Mouse (Mus musculus) heart, embryonic 11.5 days (tissue): ENCODE results near the gene Krtap1-5. TPM values are rescaled to one million over a fixed set of nuclear protein-coding genes. Genes with fewer than 3 reads are reported as not detected.
"Not testable (repeated sequence)": the region's sequence is repeated elsewhere in the genome, so short reads cannot be mapped to it uniquely, and the experiment has no call there.

Experiments used
- ATAC-seq: fragments of 200-750 bp; cut with Nextera tagmentation; replicated peaks from 2 replicates; pipeline ENCODE4 v1.8.0; 2017; ENCODE audit warnings: moderate library complexity; ENCODE audit not compliant: insufficient number of reproducible peaks, low FRiP score, low TSS enrichment
- H3K27ac ChIP-seq: fragments of 300-500 bp; sonication (generic); 2 replicates; pipeline ENCODE4 v1.5.1; 2014; ENCODE audit warnings: mild to moderate bottlenecking, low read depth, low read length
- H3K27me3 ChIP-seq: fragments of 300-500 bp; sonication (generic); 2 replicates; pipeline ENCODE4 v1.6.1; 2014; ENCODE audit warnings: mild to moderate bottlenecking, low read length, mixed read lengths; ENCODE audit not compliant: control insufficient read depth, insufficient read depth
- H3K36me3 ChIP-seq: fragments of 300-500 bp; sonication (generic); 2 replicates; pipeline ENCODE4 v1.6.1; 2014; ENCODE audit warnings: mild to moderate bottlenecking, low read length, moderate library complexity, mixed read lengths; ENCODE audit not compliant: control insufficient read depth, insufficient read depth
- H3K4me1 ChIP-seq: fragments of 300-500 bp; sonication (generic); 2 replicates; pipeline ENCODE4 v1.6.1; 2014; ENCODE audit warnings: low read length; ENCODE audit not compliant: control insufficient read depth, insufficient read depth
- H3K4me2 ChIP-seq: fragments of 300-500 bp; sonication (generic); 2 replicates; pipeline ENCODE4 v1.6.1; 2014; ENCODE audit warnings: mild to moderate bottlenecking, moderate library complexity
- H3K4me3 ChIP-seq: fragments of 300-500 bp; sonication (generic); 2 replicates; pipeline ENCODE4 v1.5.1; 2014; ENCODE audit warnings: low read depth, low read length
- H3K9ac ChIP-seq: fragments of 300-500 bp; sonication (generic); 2 replicates; pipeline ENCODE4 v1.6.1; 2014; ENCODE audit warnings: mild to moderate bottlenecking, low read depth, low read length, moderate library complexity
- H3K9me3 ChIP-seq: fragments of 300-500 bp; sonication (generic); replicated peaks from 2 replicates; pipeline ENCODE4 v1.6.1; 2016; ENCODE audit warnings: low read length; ENCODE audit not compliant: control insufficient read depth
- WGBS: fragments of 180-500 bp; shearing (Covaris S2); extraction: QIAGEN DNeasy Blood & Tissue Kit; methylation state at CpG from one replicate; pipeline ENCODE4 v1.1.7; 2014; ENCODE audit not compliant: insufficient replicate concordance; 5-methylcytosine and 5-hydroxymethylcytosine counted together
- polyA plus RNA-seq: library from polyadenylated mRNA; unstranded; fragments of >200 nt; fragmentation: Nextera tagmentation; extraction: Ambion mirVana; gene quantifications from 2 replicates; pipeline ENCODE4 v1.2.1, GENCODE M21; 2014

Krtap1-5 gene
- polyA plus RNA-seq = not detected in 2 replicates

DNA sequence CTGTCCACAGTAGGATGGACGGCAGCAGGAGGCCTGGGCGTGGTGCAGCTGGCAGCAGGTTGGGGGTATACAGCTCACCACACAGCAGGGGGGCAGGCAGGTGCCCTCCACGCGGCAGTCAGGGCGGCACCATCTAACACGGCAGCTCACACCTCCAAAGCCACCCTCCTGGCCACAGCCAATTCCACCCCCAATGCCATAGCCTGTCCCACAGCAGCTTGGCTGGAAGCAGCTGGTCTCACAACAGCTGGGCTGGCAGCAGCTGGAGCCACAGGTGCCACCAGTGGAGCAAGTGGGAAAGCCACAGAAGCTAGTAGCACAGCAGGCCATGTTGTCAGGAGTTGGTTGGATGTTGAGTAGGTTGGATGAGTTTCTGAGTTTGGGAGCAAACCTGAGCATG is at the start of gene Krtap1-5:
Gene Krtap1-5 (minus strand): TSS at position 381 of the 400 bp plus-strand sequence.
- H3K4me2 ChIP-seq = no peak within 1 kb of the TSS
- ATAC-seq = no peak
- H3K27ac ChIP-seq = no peak within 1 kb of the TSS
- H3K4me3 ChIP-seq = no peak within 1 kb of the TSS
- 79% methylated on average over 6 of the region's 6 CpGs for WGBS
- H3K27me3 ChIP-seq = no peaks in the 10 kb centered on the region
- no peaks in the 10 kb centered on the region for H3K4me1 ChIP-seq
- H3K9me3 ChIP-seq = no peaks in the 10 kb centered on the region
- H3K9ac ChIP-seq = no peak within 1 kb of the TSS
- no peaks in the 10 kb centered on the region for H3K36me3 ChIP-seq

DNA sequence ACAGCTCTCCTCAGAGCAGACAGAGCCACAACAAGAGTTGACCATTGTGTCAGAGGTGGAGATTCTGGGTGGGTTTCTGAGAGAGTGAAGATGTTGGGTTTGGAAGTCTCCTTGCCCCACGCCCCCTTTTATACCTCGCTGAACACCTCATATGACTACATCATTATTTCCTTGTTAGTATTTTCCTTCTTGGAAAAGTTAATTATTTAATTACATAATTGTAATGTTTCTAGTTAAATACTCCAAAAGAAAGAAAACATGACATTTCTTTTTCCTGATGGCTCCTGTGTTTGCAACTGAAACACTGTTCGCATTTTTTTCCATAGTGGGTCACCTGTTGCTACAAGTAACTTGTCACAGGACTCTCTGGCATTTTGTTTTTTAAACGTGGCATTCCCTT is 47.3 kb upstream of the Krtap1-5 start, which contains the start of gene Krtap4-1:
Gene Krtap4-1 (minus strand): TSS at position 101 of the 400 bp plus-strand sequence.
- Histone ChIP-seq H3K4me3 (no peak within 1 kb of the TSS), H3K27me3 (no peaks in the 10 kb centered on the region), H3K4me1 (no peaks in the 10 kb centered on the region), H3K9me3 (no peaks in the 10 kb centered on the region), H3K36me3 (no peaks in the 10 kb centered on the region), H3K9ac (no peak within 1 kb of the TSS), H3K27ac (no peak within 1 kb of the TSS), H3K4me2 (no peak within 1 kb of the TSS)
- no peak for ATAC-seq
- 72% methylated on average over 4 of the region's 4 CpGs for WGBS

DNA sequence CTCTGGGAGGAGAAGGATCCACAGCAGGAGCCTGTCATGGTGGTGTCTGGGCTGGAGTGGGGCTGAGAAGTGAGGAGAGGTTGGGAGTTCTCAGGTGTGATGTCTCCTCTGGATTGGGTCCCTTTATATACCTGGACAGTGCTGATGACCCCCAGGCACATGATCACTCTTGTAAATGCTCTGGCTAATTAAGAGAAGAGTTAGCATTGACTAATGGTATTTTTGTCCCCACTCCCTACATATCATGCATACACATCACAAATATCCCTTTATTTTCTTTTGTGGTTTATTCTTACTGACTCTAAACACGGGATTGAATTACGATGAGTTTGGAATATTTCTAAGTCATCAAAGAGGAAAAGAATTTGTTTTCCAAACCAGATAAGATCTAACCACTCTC is 39.5 kb upstream of the Krtap1-5 start, which contains the start of gene Gm11562:
Gene Gm11562 (minus strand): TSS at position 101 of the 400 bp plus-strand sequence.
- no peak for ATAC-seq
- WGBS = 76% methylated on average over 2 of the region's 2 CpGs
- H3K36me3 ChIP-seq = no peaks in the 10 kb centered on the region

DNA sequence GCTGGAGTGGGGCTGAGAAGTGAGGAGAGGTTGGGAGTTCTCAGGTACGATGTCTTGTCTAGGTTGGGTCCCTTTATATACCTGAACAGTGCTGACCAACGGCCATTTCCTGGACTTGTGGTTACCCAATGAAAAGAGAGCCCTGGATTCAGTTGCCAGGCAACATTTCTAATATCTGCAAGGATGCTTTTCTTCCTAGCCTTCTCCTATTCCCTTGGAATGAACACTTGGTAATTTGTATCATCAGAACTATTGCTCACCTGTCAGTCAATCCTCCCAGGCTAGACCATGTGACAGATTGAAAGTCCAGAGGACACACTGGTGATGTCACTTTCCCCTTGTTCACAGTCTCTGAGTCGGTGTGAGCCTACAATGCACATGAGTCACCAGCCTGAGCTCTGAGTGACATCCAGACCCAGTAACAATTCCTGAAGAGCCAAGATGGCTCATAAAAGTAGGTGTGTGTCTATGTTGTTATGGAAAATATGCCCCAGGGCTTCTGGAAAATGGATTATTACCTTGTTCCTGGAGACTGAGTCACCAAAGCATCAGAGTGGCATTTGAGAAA is 34.1 kb upstream of the Krtap1-5 start, which contains the start of gene Krtap2-4:
Gene Krtap2-4 (minus strand): TSS at position 51 of the 568 bp plus-strand sequence.
- no peak for ATAC-seq
- Histone ChIP-seq H3K4me2 (no peak within 1 kb of the TSS), H3K9ac (no peak within 1 kb of the TSS), H3K27me3 (no peaks in the 10 kb centered on the region), H3K27ac (no peak within 1 kb of the TSS), H3K4me1 (no peaks in the 10 kb centered on the region), H3K4me3 (no peak within 1 kb of the TSS), H3K36me3 (no peaks in the 10 kb centered on the region), H3K9me3 (no peaks in the 10 kb centered on the region)
- 65% methylated on average over 3 of the region's 3 CpGs for WGBS

More for the DNA sequence above, 39.5 kb upstream of the Krtap1-5 start, which contains the start of gene Gm11562:
- no peak within 1 kb of the TSS for H3K27ac ChIP-seq
- H3K9me3 ChIP-seq = no peaks in the 10 kb centered on the region
- H3K9ac ChIP-seq = no peak within 1 kb of the TSS
- no peak within 1 kb of the TSS for H3K4me2 ChIP-seq
- no peak within 1 kb of the TSS for H3K4me3 ChIP-seq
- no peaks in the 10 kb centered on the region for H3K27me3 ChIP-seq
- no peaks in the 10 kb centered on the region for H3K4me1 ChIP-seq

DNA sequence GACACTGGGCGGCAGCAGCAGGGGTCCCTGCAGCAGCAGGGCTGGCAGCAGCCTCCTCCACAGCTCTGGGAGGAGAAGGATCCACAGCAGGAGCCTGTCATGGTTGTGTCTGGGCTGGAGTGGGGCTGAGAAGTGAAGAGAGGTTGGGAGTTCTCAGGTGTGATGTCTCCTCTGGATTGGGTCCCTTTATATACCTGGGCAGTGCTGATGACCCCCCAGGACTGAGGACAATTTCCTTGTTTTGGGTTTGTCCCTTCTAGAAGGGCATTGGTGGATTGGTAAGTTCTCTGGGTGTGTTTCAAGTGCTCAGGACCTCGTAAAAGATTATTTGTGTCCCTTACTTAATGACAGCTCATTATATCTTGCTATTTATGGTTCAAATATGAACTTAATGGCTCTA is 29.3 kb upstream of the Krtap1-5 start, which contains the start of gene Gm11937:
Gene Gm11937 (minus strand): TSS at position 101 of the 400 bp plus-strand sequence.
- H3K4me1 ChIP-seq, H3K4me2 ChIP-seq: not testable (repeated sequence)
- 68% methylated on average over 1 of the region's 2 CpGs for WGBS

DNA sequence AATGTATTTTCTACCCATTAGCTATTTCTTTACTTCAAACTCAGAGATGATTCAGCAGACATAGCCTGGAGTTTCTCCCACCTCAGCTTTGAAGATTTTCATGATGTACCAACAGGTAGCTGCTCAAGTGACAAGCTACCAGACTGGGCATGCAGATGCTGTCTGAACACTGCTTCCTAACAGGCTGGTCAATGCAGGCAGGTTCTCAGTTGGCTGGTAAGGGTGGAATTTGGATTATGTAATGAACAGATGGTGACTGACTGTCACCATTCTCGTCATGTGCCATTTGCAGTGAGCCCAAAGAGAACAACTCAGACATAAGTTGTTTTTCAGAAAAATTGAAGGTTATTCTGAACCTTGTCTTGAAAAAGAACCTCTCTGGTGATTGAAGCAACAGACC is 28.3 kb upstream of the Krtap1-5 start:
- 52% methylated on average over 1 of the region's 1 CpGs for WGBS
- no peaks in the 10 kb centered on the region for H3K27me3 ChIP-seq
- H3K9ac ChIP-seq = no peak overlapping the region
- no peaks in the 10 kb centered on the region for H3K9me3 ChIP-seq
- no peak for ATAC-seq
- no peaks in the 10 kb centered on the region for H3K4me1 ChIP-seq
- no peaks in the 10 kb centered on the region for H3K36me3 ChIP-seq
- H3K27ac ChIP-seq = no peak overlapping the region
- no peak overlapping the region for H3K4me3 ChIP-seq
- no peak overlapping the region for H3K4me2 ChIP-seq

More for the DNA sequence above, 29.3 kb upstream of the Krtap1-5 start, which contains the start of gene Gm11937:
- not testable (repeated sequence) for H3K27ac ChIP-seq, H3K4me3 ChIP-seq, H3K9ac ChIP-seq, ATAC-seq, H3K27me3 ChIP-seq, H3K36me3 ChIP-seq, H3K9me3 ChIP-seq

DNA sequence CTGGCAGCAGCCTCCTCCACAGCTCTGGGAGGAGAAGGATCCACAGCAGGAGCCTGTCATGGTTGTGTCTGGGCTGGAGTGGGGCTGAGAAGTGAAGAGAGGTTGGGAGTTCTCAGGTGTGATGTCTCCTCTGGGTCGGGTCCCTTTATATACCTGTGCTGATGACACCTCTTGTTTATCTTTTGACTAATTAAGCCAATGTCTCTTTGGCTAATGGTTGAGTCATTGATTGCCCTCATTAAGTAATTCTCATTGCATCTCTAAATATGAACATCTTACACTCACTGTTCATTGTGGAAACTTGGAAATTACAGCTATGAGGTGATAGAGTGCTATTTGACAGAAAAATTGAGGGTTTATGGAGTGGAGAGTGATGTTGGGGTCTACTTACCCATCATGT is 22.4 kb upstream of the Krtap1-5 start, which contains the start of gene Gm11938:
Gene Gm11938 (minus strand): TSS at position 101 of the 400 bp plus-strand sequence.
- not testable (repeated sequence) for H3K4me2 ChIP-seq, H3K4me3 ChIP-seq, H3K4me1 ChIP-seq, H3K27ac ChIP-seq, H3K9me3 ChIP-seq, H3K36me3 ChIP-seq, ATAC-seq, H3K27me3 ChIP-seq, H3K9ac ChIP-seq
- WGBS = 70% methylated on average over 1 of the region's 1 CpGs

DNA sequence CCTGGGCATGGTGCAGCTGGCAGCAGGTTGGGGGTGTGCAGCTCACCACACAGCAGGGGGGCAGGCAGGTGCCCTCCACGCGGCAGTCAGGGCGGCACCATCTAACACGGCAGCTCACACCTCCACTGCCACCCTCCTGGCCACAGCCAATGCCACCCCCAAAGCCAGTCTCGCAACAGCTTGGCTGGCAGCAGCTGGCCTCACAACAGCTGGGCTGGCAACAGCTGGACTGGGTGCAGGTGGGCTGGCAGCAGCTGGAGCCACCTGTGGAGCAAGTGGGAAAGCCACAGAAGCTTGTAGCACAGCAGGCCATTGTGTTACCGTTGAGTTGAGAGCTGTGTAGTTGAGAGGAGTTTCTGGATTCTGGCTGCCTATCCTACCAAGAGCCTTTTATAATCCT is 16.9 kb upstream of the Krtap1-5 start, which contains the start of gene Krtap9-3:
Gene Krtap9-3 (minus strand): TSS at position 364 of the 400 bp plus-strand sequence.
- H3K4me3 ChIP-seq, H3K9me3 ChIP-seq, ATAC-seq, H3K27ac ChIP-seq, H3K36me3 ChIP-seq, H3K4me2 ChIP-seq, H3K4me1 ChIP-seq, H3K9ac ChIP-seq, H3K27me3 ChIP-seq: not testable (repeated sequence)
- WGBS = 73% methylated on average over 6 of the region's 6 CpGs

DNA sequence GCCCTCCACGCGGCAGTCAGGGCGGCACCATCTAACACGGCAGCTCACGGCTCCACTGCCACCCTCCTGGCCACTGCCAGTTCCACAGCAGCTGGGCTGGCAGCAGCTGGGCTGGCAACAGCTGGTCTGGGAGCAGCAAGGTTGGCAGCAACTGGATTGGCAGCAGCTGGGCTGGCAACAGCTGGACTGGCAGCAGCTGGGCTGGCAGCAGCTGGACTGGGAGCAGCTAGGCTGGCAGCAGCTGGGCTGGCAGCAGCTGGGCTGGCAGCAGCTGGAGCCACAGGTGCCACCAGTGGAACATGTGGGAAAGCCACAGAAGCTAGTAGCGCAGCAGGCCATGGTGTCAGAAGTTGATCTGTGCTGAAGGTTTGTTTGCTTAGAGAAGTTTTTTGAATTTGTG is 10.2 kb upstream of the Krtap1-5 start, which contains the start of gene Krtap1-3:
Gene Krtap1-3 (minus strand): TSS at position 359 of the 400 bp plus-strand sequence.
- Histone ChIP-seq H3K27ac (no peak within 1 kb of the TSS), H3K36me3 (no peaks in the 10 kb centered on the region), H3K9me3 (no peaks in the 10 kb centered on the region), H3K4me3 (no peak within 1 kb of the TSS), H3K27me3 (no peaks in the 10 kb centered on the region), H3K9ac (no peak within 1 kb of the TSS), H3K4me1 (no peaks in the 10 kb centered on the region), H3K4me2 (no peak within 1 kb of the TSS)
- WGBS = 68% methylated on average over 6 of the region's 6 CpGs
- ATAC-seq = no peak
